Mouse (Mus musculus) embryonic fibroblast, embryonic 13.5 days (primary cell): ENCODE results near the gene Tatdn3. TPM values are rescaled to one million over a fixed set of nuclear protein-coding genes. Genes with fewer than 3 reads are reported as not detected.

Experiments
- H3K27ac ChIP-seq: 2 replicates; pipeline ENCODE4 v1.5.1; 2012; ENCODE audit warnings: low read length, control low read depth, inconsistent platforms; ENCODE audit not compliant: insufficient read depth
- H3K4me1 ChIP-seq: 2 replicates; pipeline ENCODE4 v1.6.1; 2011; ENCODE audit warnings: low read length; ENCODE audit not compliant: control insufficient read depth, insufficient read depth
- H3K4me3 ChIP-seq: 2 replicates; pipeline ENCODE4 v1.5.1; 2011; ENCODE audit warnings: mild to moderate bottlenecking, control low read depth, low read length; ENCODE audit not compliant: insufficient read depth
- CTCF ChIP-seq: IDR thresholded peaks from 2 replicates; pipeline ENCODE4 v1.5.1; 2011; ENCODE audit warnings: mild to moderate bottlenecking, control low read depth, low read length, moderate library complexity, borderline replicate concordance; ENCODE audit not compliant: insufficient read depth
- POLR2A ChIP-seq: IDR thresholded peaks from 2 replicates; pipeline ENCODE4 v1.6.1; 2011; ENCODE audit warnings: low read depth, mild to moderate bottlenecking, control low read depth, low read length, moderate library complexity
- polyA plus RNA-seq: library from polyadenylated mRNA; stranded (reverse); fragments of >200 nt; gene quantifications from 2 replicates; pipeline ENCODE4 v1.2.4, GENCODE M21; 2011; ENCODE audit warnings: low read depth; ENCODE audit not compliant: missing spikeins, insufficient read length

Tatdn3 gene
- polyA plus RNA-seq, 1 experiment: 19.0 TPM

DNA sequence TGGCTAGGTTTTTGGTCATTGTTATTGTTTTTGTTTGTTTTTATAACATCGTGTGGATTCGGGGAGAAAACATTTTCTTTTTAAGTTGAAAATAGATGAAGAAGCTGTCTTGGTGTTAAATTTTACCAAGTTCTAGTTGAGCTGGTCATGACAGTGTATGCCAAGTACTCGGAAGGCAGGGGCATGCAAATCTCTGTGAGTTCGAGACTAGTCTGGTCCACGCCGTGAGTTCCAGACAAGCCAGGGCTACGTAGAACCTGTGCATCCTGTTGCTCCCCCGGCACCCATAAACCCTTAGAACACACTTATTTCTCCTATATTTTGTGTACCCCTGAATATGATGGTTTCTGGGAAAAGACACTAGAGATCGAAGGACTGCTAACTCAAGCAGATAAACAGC lies 968 bp upstream of the Tatdn3 start:
- H3K4me1 ChIP-seq: no peaks in the 10 kb centered on the region
- TF ChIP-seq POLR2A: no peak
- no peak for TF ChIP-seq CTCF
- peak overlapping the region; percentile 77 for H3K4me3 ChIP-seq
- H3K27ac ChIP-seq: no peak overlapping the region

DNA sequence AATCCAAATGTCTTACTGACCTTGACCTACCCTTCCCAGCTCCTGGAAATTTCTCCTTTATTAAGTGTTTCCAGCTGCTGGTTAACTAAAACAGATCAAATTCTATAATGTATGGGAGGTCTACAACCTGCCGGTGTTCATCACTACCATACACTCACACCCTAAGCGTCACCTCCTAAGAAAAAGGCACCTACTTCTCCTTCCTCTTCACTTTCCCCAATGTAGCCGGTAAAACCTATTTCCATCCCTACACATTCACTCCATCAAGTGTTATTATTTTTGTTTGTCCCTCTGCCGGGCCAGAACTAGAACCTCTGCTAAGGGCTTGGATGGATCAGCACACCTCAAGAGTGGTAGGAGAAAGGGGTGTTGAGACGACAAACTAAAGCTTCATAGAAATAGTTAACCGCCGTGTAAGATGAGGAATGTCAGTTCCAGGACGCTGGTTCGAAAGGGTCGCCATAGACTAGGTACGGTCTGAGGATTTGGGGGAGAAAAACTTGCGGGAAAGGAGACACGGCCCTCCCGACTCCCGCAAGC lies 421 bp downstream of the Tatdn3 start:
- Histone ChIP-seq H3K27ac (no peak overlapping the region), H3K4me1 (no peaks in the 10 kb centered on the region; the same call in 1 of the 2 replicates), H3K4me3 (peak overlapping the region; percentile 49)
- TF ChIP-seq POLR2A (no peak), CTCF (no peak)

DNA sequence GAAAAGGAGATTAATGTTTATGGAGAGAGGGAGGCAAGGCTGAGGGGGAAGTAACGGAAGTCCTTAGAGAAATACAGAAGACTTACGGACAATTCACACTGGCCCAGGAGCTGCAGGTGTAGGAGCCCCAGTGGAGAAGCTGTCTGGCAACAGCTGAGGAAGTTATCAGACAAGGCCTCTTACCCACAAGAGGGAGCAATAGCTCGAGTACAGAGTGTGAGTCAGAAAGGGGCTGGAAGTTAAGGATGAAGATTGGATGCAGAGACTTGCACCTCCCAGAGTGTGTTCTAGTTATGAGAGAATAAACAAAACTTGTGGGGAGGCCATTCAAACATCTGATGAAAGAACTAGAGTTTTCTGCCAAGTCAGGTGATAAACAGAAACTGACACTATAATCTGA lies 5.3 kb downstream of the Tatdn3 start:
- no peak overlapping the region for H3K4me3 ChIP-seq
- peaks cover 4% of the 10 kb centered on the region for H3K4me1 ChIP-seq
- TF ChIP-seq CTCF (no peak), POLR2A (no peak)
- H3K27ac ChIP-seq: no peak overlapping the region

DNA sequence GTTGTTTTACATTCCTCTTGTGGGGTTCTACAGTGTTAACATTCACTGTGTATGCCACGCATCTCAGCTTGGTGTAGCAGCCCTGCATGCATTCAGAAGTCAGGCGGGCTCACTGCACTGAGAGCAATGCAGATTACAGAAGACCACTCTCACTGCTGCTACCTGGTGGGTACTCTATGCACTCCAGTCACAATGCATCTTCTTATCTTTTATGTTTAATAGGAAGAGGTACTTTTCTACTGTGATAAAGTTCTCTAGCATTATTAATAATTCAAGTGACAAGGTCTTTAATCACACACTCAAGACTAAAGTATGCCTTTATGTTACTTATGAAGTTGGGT lies 7.2 kb downstream of the Tatdn3 start:
- Histone ChIP-seq H3K27ac (no peak overlapping the region), H3K4me1 (peaks cover 4% of the 10 kb centered on the region), H3K4me3 (no peak overlapping the region)
- TF ChIP-seq CTCF (0 out of 2 replicates have a peak, but pooled peaks have one; percentile 3), POLR2A (no peak)

DNA sequence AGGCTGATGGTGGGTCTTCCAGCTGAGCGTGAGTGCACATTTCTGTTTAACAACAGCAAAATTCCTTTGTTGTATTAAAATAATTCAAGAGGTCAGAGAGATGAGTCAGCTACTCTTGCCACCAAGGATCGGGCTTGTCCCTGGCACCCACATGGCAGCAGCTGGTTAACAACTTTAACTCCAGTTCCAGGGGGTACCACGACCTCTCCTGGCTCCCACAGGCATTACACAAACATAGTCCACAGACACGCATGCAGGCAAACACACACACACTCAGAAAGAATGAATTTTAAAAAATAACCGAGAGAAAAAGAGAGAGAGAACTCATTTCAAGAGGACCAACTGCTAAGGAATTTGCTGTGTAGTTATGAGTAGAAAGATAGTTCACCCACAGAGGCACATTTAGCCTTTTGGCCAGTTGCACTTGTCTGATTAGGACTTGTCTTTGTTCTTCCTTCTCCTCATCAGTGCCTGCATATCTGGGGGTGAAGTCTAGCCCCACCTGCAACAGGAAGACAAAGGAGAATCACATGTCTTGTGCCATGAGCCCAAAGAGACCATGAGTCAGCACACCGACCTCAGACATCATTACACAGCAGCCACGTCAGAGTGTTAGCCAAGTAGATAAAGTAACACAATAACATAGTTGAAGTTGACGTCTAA lies 7.7 kb downstream of the Tatdn3 start:
- H3K4me1 ChIP-seq: peaks cover 4% of the 10 kb centered on the region
- no peak overlapping the region for H3K27ac ChIP-seq
- TF ChIP-seq POLR2A (no peak), CTCF (peak; percentile 43; the same call in 1 of the 2 replicates)
- H3K4me3 ChIP-seq: no peak overlapping the region

DNA sequence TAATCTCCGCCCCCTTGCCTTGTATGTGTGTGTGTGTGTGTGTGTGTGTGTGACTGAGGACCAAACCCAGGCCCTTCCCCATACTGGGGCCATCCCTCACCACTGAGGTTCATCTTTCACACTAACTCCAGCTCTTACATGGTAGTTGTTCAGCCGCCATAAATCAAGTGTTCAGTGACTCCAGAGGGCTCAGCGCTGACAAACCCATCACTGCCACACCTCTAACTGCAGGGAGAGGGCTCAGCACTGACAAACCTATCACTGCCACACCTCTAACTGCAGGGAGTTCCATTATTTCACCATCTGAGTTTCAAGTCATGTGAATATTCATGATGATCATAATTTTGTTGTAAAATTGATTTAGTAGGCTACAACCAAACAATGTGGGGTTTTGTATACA lies 9.2 kb downstream of the Tatdn3 start:
- Histone ChIP-seq H3K4me1 (peaks cover 4% of the 10 kb centered on the region), H3K27ac (no peak overlapping the region), H3K4me3 (no peak overlapping the region)

DNA sequence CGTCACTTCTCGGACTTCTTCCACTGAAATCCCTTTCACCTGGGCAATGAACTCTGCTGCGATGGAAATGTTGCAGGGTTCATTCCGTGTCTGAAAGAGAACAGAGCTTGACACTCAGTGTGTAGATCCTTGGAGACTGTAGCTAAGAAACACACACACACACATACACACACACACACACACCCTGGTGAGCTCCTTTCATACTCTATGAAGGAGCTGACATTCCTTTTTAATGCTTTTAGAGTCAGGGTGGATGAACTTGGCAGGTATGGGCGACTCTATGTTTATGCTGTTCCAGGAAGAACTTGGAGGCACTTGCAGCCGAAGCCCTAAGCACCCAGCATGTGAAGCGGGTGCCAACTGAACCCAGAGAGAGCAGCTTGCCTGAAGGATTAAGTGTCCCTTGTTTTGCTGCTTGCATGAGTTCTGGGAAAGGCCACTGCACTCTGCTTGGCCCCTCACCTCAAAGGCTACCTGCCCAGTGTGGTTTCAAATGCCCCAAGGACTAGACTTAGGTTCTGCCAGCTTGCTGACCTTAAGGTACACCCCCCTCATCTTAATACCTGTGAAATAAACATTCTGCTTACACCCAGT lies 16.4 kb downstream of the Tatdn3 start:
- TF ChIP-seq CTCF (no peak), POLR2A (no peak)
- Histone ChIP-seq H3K4me3 (no peak overlapping the region), H3K4me1 (0 out of 2 replicates have a peak, but pooled peaks cover 6% of the 10 kb centered on the region), H3K27ac (no peak overlapping the region)

More for the DNA sequence above, 9.2 kb downstream of the Tatdn3 start:
- TF ChIP-seq CTCF (no peak), POLR2A (no peak)

DNA sequence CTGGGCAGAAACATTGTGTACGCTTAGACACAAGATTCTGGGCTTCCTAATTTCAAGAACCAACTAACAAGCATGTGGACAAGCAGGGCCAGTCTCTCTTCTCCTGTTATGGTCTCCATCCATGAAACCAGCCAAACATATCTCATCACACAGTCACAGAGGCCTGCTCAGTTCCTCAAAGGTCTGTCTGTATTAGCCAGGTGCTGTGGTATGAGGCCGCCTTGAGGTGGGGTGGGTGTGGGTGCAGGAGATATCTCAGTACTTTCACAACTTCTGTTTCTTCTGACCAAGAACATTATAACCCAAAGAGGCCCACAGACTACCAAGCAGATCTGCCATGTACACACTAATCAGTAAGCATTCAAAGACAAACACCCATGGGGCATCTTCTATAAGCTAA lies 17.5 kb downstream of the Tatdn3 start:
- TF ChIP-seq CTCF: no peak
- TF ChIP-seq POLR2A: no peak
- no peak overlapping the region for H3K4me3 ChIP-seq
- H3K27ac ChIP-seq: no peak overlapping the region
- 0 out of 2 replicates have a peak, but pooled peaks cover 6% of the 10 kb centered on the region for H3K4me1 ChIP-seq

DNA sequence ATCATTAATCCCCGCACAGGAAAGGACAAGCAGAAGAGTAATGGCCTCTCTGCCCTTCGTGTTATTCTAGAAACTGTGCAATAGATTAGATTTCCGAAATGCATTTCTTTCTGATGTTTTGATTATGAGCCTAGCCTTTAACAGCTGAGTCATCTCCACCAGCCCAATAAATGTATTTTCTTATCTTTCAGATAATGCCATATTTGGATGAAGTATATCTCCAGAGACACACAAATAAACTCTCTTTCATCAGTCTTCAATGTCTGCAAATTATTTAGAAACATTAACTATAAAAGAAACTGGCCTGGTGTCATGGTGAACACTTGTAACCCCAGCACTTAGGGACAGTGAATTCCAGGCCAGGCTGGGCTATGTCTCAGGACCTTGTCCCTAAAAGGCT lies 20.0 kb downstream of the Tatdn3 start:
- Histone ChIP-seq H3K4me3 (no peak overlapping the region), H3K27ac (peak overlapping the region; percentile 73), H3K4me1 (0 out of 2 replicates have a peak, but pooled peaks cover 6% of the 10 kb centered on the region)
- TF ChIP-seq POLR2A (no peak), CTCF (no peak)

DNA sequence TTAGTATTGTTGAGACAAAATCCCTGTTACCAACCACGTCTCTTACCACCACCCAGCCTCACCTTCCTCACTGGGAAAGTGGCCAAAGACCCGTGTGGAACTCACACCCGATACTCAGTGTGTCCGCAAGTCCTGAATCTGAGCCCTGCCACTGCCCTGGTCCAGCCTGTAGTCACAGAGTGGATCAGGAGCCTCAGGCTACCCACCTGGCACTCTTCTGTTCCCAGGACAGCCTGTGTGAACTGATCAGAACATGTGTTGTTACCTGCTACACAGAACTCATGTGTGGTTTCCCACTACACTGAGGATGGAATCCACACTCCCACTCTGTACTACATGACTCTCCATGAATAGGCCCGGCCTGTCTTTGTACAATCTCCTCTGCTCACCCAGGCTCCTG lies 20.6 kb downstream of the Tatdn3 start:
- Histone ChIP-seq H3K4me1 (0 out of 2 replicates have a peak, but pooled peaks cover 6% of the 10 kb centered on the region), H3K4me3 (no peak overlapping the region), H3K27ac (peak overlapping the region; percentile 73)
- TF ChIP-seq POLR2A (no peak), CTCF (no peak)
